ENCODE assay signal across 8 mouse cellular contexts in the genomic region with DNA sequence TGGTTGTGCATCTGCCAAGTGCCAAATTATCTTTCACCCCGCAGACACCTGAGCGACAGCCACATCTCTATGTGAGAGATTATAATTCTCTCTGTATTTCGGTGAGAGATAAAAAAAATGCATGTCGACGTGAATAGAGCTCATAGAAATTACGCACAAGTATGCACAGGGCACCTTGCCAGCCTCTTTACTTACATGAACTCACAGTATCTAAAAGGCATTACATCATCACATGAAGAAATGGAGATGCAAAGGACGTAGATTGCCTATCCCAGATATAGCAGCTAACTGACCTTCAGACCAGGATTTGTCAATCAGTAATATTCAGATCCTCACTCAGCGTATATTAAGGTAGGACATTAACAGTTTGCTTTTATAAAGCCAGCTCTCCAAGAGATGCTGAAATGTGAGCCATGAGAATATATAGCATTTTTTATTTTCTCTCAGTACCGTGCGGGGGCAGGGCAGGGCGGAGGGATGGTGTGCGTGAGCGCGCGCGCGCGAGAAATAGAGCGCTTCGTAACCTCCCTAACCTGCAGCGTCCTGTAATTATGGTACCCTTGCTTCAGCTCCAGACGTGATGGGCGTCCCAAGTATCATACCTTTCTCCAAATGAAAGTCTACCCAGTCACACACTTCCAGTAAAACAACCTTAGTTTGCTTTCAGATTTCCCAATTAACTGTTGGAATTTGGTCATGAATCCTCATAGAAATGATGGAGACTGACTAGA. TPM values are rescaled to one million over a fixed set of nuclear protein-coding genes. Genes with fewer than 3 reads are reported as not detected.
DNase-seq lines count a peak whose midpoint lies in the region; ATAC-seq and TF ChIP-seq lines count a peak whose summit lies in the region.

No protein-coding gene starts in this region.

- peaks cover 3% of the 10 kb centered on the region; the same call in 1 of the 2 replicates for H3K27me3 ChIP-seq in kidney, embryonic 15.5 days
- peaks cover 98% of the 10 kb centered on the region for H3K27me3 ChIP-seq in erythroblast, embryonic 14.5 days (ENCODE audit: control insufficient read depth)
- H3K27me3 ChIP-seq in midbrain, embryonic 13.5 days, result peaks cover 2% of the 10 kb centered on the region; the same call in 1 of the 2 replicates

- peak overlapping the region; percentile 54 for H3K4me3 ChIP-seq in kidney, embryonic 15.5 days (replicated peaks)
- peak overlapping the region; percentile 39 for H3K4me3 ChIP-seq in bone marrow, adult 2 months (replicated peaks; ENCODE audit: control insufficient read depth, low read depth, low read length)
- peak overlapping the region; percentile 63 for H3K4me3 ChIP-seq in erythroblast, embryonic 14.5 days (replicated peaks)
- H3K4me3 ChIP-seq in midbrain, embryonic 13.5 days (replicated peaks), result peak overlapping the region; percentile 67

- H3K4me1 ChIP-seq in kidney, embryonic 15.5 days, result peaks cover 27% of the 10 kb centered on the region
- no peaks in the 10 kb centered on the region for H3K4me1 ChIP-seq in bone marrow, adult 2 months (ENCODE audit: control insufficient read depth, insufficient read depth, low read length)
- peaks cover 24% of the 10 kb centered on the region for H3K4me1 ChIP-seq in erythroblast, embryonic 14.5 days (ENCODE audit: control insufficient read depth)
- H3K4me1 ChIP-seq in midbrain, embryonic 13.5 days (replicated peaks), result peaks cover 34% of the 10 kb centered on the region

- intact Hi-C loops in gastrocnemius, postnatal 36 days (cut with DNase I), result no loop called here

- no peak for TF ChIP-seq CTCF in bone marrow, adult 2 months (IDR thresholded peaks at IDR 0.05; ENCODE audit: control insufficient read depth, insufficient read depth, low read length)

- TF ChIP-seq POLR2A in bone marrow, adult 2 months (IDR thresholded peaks at IDR 0.05; ENCODE audit: borderline replicate concordance, control insufficient read depth, low read depth, low read length), result no peak

- no peaks in the 10 kb centered on the region for H3K36me3 ChIP-seq in kidney, embryonic 15.5 days
- no peaks in the 10 kb centered on the region for H3K36me3 ChIP-seq in erythroblast, embryonic 14.5 days (ENCODE audit: control insufficient read depth)
- no peaks in the 10 kb centered on the region for H3K36me3 ChIP-seq in midbrain, embryonic 13.5 days

- ATAC-seq in kidney, embryonic 15.5 days (replicated peaks; ENCODE audit: low FRiP score), result peak; percentile 41; the same call in 1 of the 2 replicates
- ATAC-seq in midbrain, embryonic 13.5 days, result peak; percentile 78

- H3K4me2 ChIP-seq in kidney, embryonic 15.5 days, result peak overlapping the region; percentile 74
- peak overlapping the region; percentile 69 for H3K4me2 ChIP-seq in midbrain, embryonic 13.5 days (replicated peaks)

- H3K9ac ChIP-seq in kidney, embryonic 15.5 days, result peak overlapping the region; percentile 50
- peak overlapping the region; percentile 84 for H3K9ac ChIP-seq in midbrain, embryonic 13.5 days (replicated peaks)

- H3K27ac ChIP-seq in kidney, embryonic 15.5 days, result peak overlapping the region; percentile 97
- peak overlapping the region; percentile 60; the same call in 1 of the 2 replicates for H3K27ac ChIP-seq in bone marrow, adult 2 months (ENCODE audit: control insufficient read depth, insufficient read depth, low read depth, low read length, poor library complexity)
- peak overlapping the region; percentile 99 for H3K27ac ChIP-seq in midbrain, embryonic 13.5 days

- no peaks in the 10 kb centered on the region for H3K9me3 ChIP-seq in kidney, embryonic 15.5 days (replicated peaks)
- 0 out of 2 replicates have a peak, but pooled peaks cover 2% of the 10 kb centered on the region for H3K9me3 ChIP-seq in erythroblast, embryonic 14.5 days (ENCODE audit: control insufficient read depth, low read length)
- H3K9me3 ChIP-seq in midbrain, embryonic 13.5 days, result no peaks in the 10 kb centered on the region

- 15% methylated on average over 23 of the region's 23 CpGs for WGBS in kidney, embryonic 15.5 days
- 19% methylated on average over 23 of the region's 23 CpGs for WGBS in bone marrow, adult 2 months
- 13% methylated on average over 23 of the region's 23 CpGs for WGBS in midbrain, embryonic 13.5 days

- no peak for DNase-seq in kidney, adult 18-20 months
- peak; percentile 50 to 66 for DNase-seq in layer of hippocampus, postnatal 14 days (ENCODE audit: low spot score in 2 of 2)
- DNase-seq in urinary bladder, adult 18-20 months (ENCODE audit: low spot score in 2 of 2), result no peak
- DNase-seq in gastrocnemius, postnatal 36 days, result no peak

RNA-seq across cellular contexts. Expression of a gene that starts 0.8 kb away (rescaled TPM):
- 81.6 and 82.0 TPM in 2 replicates for polyA plus RNA-seq in kidney, embryonic 15.5 days (2015; fragmentation: Nextera tagmentation; extraction: Ambion mirVana)
- 18.8 and 22.9 TPM in 2 replicates for polyA plus RNA-seq in bone marrow, adult 2 months (2011; ENCODE audit: insufficient read depth, insufficient read length, low replicate concordance, missing spikeins)
- 5.1 and 5.4 TPM in 2 replicates for polyA plus RNA-seq in erythroblast, embryonic 14.5 days (2012)
- total RNA-seq in layer of hippocampus, postnatal 14 days (2021), result 100 to 1,000 TPM; 117 to 123 TPM
- polyA plus RNA-seq in midbrain, embryonic 13.5 days (2015; fragmentation: Nextera tagmentation; extraction: Ambion mirVana), result 383 and 402 TPM in 2 replicates
- total RNA-seq in gastrocnemius, postnatal 36 days (2021), result 1 to 10 TPM; 1.1 to 1.5 TPM

RNA-seq across cellular contexts. Expression of a gene that starts 6.5 kb away (rescaled TPM):
- polyA plus RNA-seq in kidney, embryonic 15.5 days (2015; fragmentation: Nextera tagmentation; extraction: Ambion mirVana), result 36.4 and 40.3 TPM in 2 replicates
- 22.9 and 25.6 TPM in 2 replicates for polyA plus RNA-seq in bone marrow, adult 2 months (2011; ENCODE audit: insufficient read depth, insufficient read length, low replicate concordance, missing spikeins)
- 5.7 and 9.8 TPM in 2 replicates for polyA plus RNA-seq in erythroblast, embryonic 14.5 days (2012)
- total RNA-seq in layer of hippocampus, postnatal 14 days (2021), result 10 to 100 TPM; 59.7 to 62.5 TPM
- polyA plus RNA-seq in midbrain, embryonic 13.5 days (2015; fragmentation: Nextera tagmentation; extraction: Ambion mirVana), result 149 and 155 TPM in 2 replicates
- 10 to 100 TPM in 1 of 2 experiments, 1 to 10 TPM in 1; 9.5 to 10.5 TPM for total RNA-seq in gastrocnemius, postnatal 36 days (2021)

RNA-seq across cellular contexts. Expression of a gene that starts 6.5 kb away (rescaled TPM):
- 0.58 and 0.71 TPM in 2 replicates for polyA plus RNA-seq in kidney, embryonic 15.5 days (2015; fragmentation: Nextera tagmentation; extraction: Ambion mirVana)
- 0.29 TPM in 1 of 2 replicates, not detected in the other for polyA plus RNA-seq in bone marrow, adult 2 months (2011; ENCODE audit: insufficient read depth, insufficient read length, low replicate concordance, missing spikeins)
- 0.14 TPM in 1 of 2 replicates, not detected in the other for polyA plus RNA-seq in erythroblast, embryonic 14.5 days (2012)
- 1 to 10 TPM; 3.8 to 4.0 TPM for total RNA-seq in layer of hippocampus, postnatal 14 days (2021)
- polyA plus RNA-seq in midbrain, embryonic 13.5 days (2015; fragmentation: Nextera tagmentation; extraction: Ambion mirVana), result 1.1 and 1.3 TPM in 2 replicates
- under 1 TPM; 0.13 to 0.17 TPM for total RNA-seq in gastrocnemius, postnatal 36 days (2021)

RNA-seq across cellular contexts. Expression of a gene that starts 9.2 kb away (rescaled TPM):
- polyA plus RNA-seq in kidney, embryonic 15.5 days (2015; fragmentation: Nextera tagmentation; extraction: Ambion mirVana), result 243 and 247 TPM in 2 replicates
- 108 and 135 TPM in 2 replicates for polyA plus RNA-seq in bone marrow, adult 2 months (2011; ENCODE audit: insufficient read depth, insufficient read length, low replicate concordance, missing spikeins)
- 58.5 and 75.1 TPM in 2 replicates for polyA plus RNA-seq in erythroblast, embryonic 14.5 days (2012)
- total RNA-seq in layer of hippocampus, postnatal 14 days (2021), result 100 to 1,000 TPM; 501 to 506 TPM
- polyA plus RNA-seq in midbrain, embryonic 13.5 days (2015; fragmentation: Nextera tagmentation; extraction: Ambion mirVana), result 453 and 491 TPM in 2 replicates
- 10 to 100 TPM; 86.9 to 96.5 TPM for total RNA-seq in gastrocnemius, postnatal 36 days (2021)

RNA-seq across cellular contexts. Expression of a gene that starts 29.9 kb away (rescaled TPM):
- polyA plus RNA-seq in kidney, embryonic 15.5 days (2015; fragmentation: Nextera tagmentation; extraction: Ambion mirVana), result 20.0 and 20.6 TPM in 2 replicates
- 37.2 and 67.8 TPM in 2 replicates for polyA plus RNA-seq in bone marrow, adult 2 months (2011; ENCODE audit: insufficient read depth, insufficient read length, low replicate concordance, missing spikeins)
- 1.0 and 1.2 TPM in 2 replicates for polyA plus RNA-seq in erythroblast, embryonic 14.5 days (2012)
- 10 to 100 TPM; 25.5 to 27.9 TPM for total RNA-seq in layer of hippocampus, postnatal 14 days (2021)
- polyA plus RNA-seq in midbrain, embryonic 13.5 days (2015; fragmentation: Nextera tagmentation; extraction: Ambion mirVana), result 18.7 and 21.9 TPM in 2 replicates
- 1 to 10 TPM; 5.6 to 7.4 TPM for total RNA-seq in gastrocnemius, postnatal 36 days (2021)

Comparison
In these comparisons a context has a peak if more than half of its experiments do, and no peak if none do; other contexts are left out.
1. DNase-seq: peak in layer of hippocampus, postnatal 14 days (2 of 2); none in kidney, adult 18-20 months (single experiment), urinary bladder, adult 18-20 months (0 of 2) and gastrocnemius, postnatal 36 days (0 of 2).
2. Peak in every context shown above with its lines, with median percentiles within 50 percentile points of each other: H3K27ac ChIP-seq and H3K4me3 ChIP-seq.